Mouse (Mus musculus) embryonic fibroblast, embryonic 13.5 days (primary cell): ENCODE results near the gene Smo. TPM values are rescaled to one million over a fixed set of nuclear protein-coding genes. Genes with fewer than 3 reads are reported as not detected.
A peak's percentile ranks its signal among the peaks of the same experiment; 100 is the strongest.

Experiments
- H3K27ac ChIP-seq: 2 replicates; pipeline ENCODE4 v1.5.1; 2012; ENCODE audit warnings: low read length, control low read depth, inconsistent platforms; ENCODE audit not compliant: insufficient read depth
- H3K4me1 ChIP-seq: 2 replicates; pipeline ENCODE4 v1.6.1; 2011; ENCODE audit warnings: low read length; ENCODE audit not compliant: control insufficient read depth, insufficient read depth
- H3K4me3 ChIP-seq: 2 replicates; pipeline ENCODE4 v1.5.1; 2011; ENCODE audit warnings: mild to moderate bottlenecking, control low read depth, low read length; ENCODE audit not compliant: insufficient read depth
- CTCF ChIP-seq: IDR thresholded peaks from 2 replicates; pipeline ENCODE4 v1.5.1; 2011; ENCODE audit warnings: mild to moderate bottlenecking, control low read depth, low read length, moderate library complexity, borderline replicate concordance; ENCODE audit not compliant: insufficient read depth
- POLR2A ChIP-seq: IDR thresholded peaks from 2 replicates; pipeline ENCODE4 v1.6.1; 2011; ENCODE audit warnings: low read depth, mild to moderate bottlenecking, control low read depth, low read length, moderate library complexity
- polyA plus RNA-seq: library from polyadenylated mRNA; stranded (reverse); fragments of >200 nt; gene quantifications from 2 replicates; pipeline ENCODE4 v1.2.4, GENCODE M21; 2011; ENCODE audit warnings: low read depth; ENCODE audit not compliant: missing spikeins, insufficient read length

Smo gene
- polyA plus RNA-seq, 1 experiment: 66.1 TPM

DNA sequence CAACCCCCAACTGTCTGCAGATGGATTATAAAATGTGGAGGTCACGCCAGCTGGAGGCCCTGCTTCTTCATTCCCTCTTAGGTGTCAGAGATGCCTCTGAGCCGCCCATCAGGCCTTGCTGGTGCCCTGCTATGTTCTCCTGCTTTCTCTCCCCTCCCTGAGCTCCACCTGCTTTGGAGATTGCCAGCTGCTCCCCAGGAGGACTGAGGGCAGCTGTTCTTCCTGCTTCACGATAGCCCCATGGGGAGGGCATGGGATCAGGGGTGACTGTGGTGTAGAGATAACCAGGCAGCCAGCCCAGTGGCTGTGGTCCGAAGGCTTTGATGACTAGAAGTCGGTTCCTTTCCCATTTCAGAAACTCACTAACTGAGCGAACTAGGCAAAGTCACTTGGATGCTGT lies 34.3 kb upstream of the Smo start:
- no peak for TF ChIP-seq CTCF
- TF ChIP-seq POLR2A: no peak
- H3K4me1 ChIP-seq: no peaks in the 10 kb centered on the region; the same call in 1 of the 2 replicates
- H3K4me3 ChIP-seq: no peak overlapping the region
- no peak overlapping the region for H3K27ac ChIP-seq

DNA sequence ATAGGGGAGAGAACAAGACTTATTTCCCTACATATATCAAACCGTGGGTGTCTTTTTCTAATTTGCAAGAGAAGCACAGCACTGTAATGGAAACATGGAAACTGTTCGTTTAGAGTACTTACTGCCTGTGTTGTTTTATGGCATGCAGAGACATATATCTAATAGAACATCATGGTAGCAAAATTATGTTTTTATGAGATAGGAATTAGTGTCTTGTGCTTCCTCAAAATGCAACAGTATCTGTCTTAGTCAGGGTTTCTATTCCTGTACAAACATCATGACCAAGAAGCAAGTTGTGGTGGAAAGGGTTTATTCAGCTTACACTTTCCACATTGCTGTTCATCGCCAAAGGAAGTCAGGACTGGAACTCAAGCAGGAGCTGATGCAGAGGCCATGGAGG lies 33.2 kb upstream of the Smo start:
- TF ChIP-seq CTCF (no peak), POLR2A (no peak)
- H3K27ac ChIP-seq: no peak overlapping the region
- no peak overlapping the region for H3K4me3 ChIP-seq
- no peaks in the 10 kb centered on the region; the same call in 1 of the 2 replicates for H3K4me1 ChIP-seq

DNA sequence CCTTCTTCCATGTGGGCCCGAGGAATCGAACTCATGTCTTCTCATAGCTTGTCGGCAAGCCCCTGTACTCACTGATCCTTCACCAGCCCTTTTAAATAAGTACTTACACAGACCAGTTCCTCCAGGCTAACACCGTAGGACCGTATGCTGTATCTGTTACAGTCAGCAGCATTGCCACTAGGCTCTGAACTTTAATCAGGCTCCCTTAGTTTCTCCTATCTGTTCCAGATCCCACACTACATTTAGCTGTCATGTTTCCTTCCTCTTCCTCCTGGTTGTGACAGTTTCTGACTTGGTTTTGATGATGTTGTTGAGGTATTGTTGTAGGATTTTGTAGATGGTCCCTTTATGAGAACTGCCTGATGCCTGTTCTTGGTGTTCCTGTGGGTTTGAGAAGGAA lies 31.2 kb upstream of the Smo start:
- no peak overlapping the region for H3K27ac ChIP-seq
- H3K4me1 ChIP-seq: no peaks in the 10 kb centered on the region; the same call in 1 of the 2 replicates
- TF ChIP-seq CTCF (no peak), POLR2A (no peak)
- no peak overlapping the region for H3K4me3 ChIP-seq

DNA sequence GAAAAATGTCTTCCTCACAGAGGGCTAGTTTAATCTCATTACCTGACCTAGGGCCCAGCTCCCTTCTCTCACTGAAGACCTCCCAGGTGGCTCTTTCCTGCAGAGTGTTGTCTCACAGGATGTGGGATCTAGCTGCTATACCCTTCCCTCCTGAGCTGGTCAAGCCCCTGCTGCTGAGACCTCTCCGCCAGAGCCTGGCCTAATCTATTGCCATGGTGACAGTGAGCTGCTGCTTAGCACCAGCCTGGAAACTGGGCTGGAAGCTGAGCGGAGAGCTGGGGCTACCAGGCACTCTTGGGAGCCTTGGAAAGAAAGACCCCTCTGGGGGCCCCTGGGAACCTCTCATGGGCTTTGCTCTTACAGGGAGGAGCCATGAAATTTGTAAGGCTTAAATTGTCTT lies 27.4 kb upstream of the Smo start:
- no peak for TF ChIP-seq CTCF
- no peak for TF ChIP-seq POLR2A
- no peaks in the 10 kb centered on the region; the same call in 1 of the 2 replicates for H3K4me1 ChIP-seq
- H3K4me3 ChIP-seq: no peak overlapping the region
- H3K27ac ChIP-seq: no peak overlapping the region

DNA sequence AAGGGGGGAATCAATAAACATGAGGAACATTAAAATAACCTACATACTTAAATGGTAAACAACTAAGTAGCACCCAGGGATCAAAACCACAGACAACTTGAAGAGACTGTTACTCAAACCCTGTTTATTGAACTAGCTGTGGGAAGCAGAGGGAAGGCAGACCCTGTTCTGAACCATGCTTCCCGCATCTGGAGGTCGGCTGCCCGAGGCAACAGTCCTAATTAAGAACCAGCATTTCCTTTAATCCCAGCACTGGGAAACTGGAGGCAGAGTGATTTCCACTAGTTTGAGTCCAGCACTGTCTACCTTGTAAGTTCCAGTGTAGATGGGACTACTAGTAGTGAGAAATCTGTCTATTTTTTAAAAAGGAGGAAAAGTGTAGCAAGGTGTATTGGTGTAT lies 24.0 kb upstream of the Smo start:
- Histone ChIP-seq H3K27ac (no peak overlapping the region), H3K4me3 (no peak overlapping the region), H3K4me1 (no peaks in the 10 kb centered on the region)
- TF ChIP-seq CTCF (no peak), POLR2A (no peak)

DNA sequence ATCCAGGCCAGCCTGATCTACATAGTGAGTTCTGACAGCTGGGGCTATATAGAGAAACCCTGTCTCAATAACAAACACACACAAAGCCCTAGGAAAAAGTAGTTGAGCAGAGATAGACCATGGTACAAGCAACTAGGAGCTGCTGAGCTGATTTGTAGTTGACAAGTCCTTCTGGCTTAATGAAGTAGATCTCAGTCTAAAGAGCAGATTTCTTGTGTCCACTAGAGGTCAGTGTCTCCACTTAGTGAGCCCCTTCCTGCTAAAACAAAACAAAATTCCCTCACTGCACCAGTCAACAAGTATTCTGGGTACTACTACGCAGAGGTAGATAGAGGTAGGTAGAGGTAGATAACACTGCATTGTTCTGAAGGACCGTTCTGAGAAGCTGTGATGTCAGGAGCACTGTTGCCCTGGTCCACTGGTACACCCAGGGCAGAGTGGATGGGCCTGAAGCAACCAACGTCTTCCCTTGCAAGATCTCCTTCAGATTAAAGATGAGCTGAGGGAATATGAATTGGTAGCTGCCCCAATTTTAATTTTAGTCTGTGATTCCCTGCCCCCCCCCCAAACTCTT lies 23.2 kb upstream of the Smo start:
- TF ChIP-seq CTCF: no peak
- TF ChIP-seq POLR2A: no peak
- Histone ChIP-seq H3K27ac (no peak overlapping the region), H3K4me1 (no peaks in the 10 kb centered on the region), H3K4me3 (no peak overlapping the region)

DNA sequence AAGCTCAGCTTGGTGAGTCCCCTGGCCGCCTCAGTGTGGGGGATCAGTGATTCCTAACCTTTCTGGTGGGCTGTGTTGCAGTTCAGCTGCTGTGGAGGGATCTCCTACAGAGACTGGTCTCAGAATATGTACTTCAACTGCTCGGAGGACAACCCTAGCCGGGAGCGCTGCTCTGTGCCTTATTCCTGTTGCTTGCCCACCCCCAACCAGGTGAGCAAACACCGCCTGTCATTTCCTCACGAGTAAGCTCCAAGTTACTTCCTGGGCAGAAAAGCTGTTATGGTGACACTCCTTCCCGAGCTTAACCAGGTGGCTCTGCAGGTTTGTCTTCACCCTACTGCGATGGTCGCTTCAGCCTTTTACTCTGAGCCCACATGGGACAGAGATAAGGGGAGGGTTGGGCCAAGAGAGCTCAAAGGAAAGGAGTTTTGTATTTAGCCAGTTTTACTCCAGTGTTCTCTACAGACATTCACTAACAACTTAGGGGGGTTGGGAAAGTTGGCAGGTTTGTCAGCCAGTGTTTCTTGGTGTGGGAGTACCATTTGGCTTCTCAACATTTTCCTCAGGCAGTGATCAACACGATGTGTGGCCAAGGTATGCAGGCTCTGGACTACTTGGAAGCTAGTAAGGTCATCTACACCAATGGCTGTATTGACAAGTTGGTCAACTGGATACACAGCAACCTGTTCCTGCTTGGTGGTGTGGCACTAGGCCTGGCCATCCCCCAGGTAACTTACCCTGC lies 18.5 kb upstream of the Smo start:
- H3K27ac ChIP-seq: no peak overlapping the region

DNA sequence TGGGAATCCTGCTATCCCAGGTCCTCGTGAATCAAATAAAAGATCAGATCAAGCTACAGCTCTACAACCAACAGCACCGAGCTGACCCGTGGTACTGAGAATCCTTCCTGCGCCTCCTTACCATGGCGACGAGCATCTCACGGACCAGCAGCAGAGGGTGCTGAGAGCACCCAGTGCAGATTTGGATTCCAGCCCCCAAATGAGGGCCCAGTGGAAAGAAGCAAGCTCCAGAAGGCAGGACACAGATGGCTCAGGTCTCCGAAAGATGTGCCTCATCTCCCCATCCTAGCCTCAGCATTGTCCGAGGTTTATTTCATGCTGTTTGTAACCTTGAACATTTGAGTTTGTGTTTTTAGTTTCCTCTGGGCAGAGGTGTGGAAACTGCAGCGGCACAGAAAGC lies 17.8 kb upstream of the Smo start:
- Histone ChIP-seq H3K27ac (no peak overlapping the region), H3K4me3 (no peak overlapping the region), H3K4me1 (no peaks in the 10 kb centered on the region)
- TF ChIP-seq CTCF (no peak), POLR2A (no peak)

More for the DNA sequence above, 18.5 kb upstream of the Smo start:
- no peak overlapping the region for H3K4me3 ChIP-seq
- no peaks in the 10 kb centered on the region for H3K4me1 ChIP-seq
- TF ChIP-seq POLR2A (no peak), CTCF (no peak)

DNA sequence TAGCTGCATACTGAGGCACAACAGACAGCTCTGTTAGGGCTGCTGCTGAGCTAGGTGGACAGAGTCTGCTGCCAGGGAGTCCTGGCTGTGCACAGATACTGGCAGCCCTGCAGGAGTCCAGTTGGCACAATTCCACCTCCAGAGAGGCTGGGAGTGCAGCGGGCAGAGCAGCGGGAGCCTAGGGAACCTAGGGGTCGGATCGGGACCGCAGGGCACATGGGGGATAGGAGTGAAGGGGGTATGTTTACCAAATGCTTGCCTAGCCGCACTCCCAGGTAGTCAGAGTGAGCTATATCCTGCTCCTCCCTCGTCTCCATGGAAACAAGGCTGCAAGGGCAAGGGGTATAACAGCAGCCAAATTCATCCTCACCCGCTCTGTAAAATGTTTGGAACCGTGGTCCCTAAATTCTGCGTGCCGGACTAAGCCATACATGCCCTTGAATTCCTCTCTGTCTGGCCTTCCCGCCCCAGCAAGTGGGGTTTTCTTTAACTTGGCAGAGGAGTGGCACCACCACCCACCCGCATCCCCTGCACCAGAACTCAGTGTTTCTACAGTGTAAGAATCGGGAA lies 17.3 kb upstream of the Smo start:
- no peak overlapping the region for H3K4me3 ChIP-seq
- no peak for TF ChIP-seq CTCF
- TF ChIP-seq POLR2A: no peak
- H3K27ac ChIP-seq: no peak overlapping the region

DNA sequence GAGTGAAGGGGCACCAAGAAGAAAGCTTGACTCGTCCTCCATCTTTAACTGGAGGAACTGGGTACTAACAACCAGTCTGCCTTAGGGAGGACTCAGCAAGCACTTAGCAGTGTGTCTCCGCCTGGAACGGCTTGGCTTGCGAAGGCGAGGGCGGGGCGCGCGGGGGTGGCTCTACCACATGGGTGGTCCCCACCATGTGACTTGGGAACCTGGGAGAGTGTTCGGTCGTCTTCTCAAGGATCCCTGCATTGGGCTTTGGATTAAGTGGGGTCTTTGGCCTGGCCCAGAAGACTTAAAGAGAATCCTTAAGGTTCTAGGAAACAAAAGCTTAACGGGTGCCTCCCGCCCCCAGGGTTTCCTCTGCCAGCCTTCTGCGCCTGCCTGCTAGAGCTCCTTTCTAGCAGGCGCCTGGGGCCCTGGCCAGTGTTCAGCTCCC lies 16.4 kb upstream of the Smo start:
- no peaks in the 10 kb centered on the region for H3K4me1 ChIP-seq
- peak overlapping the region; percentile 26 for H3K4me3 ChIP-seq
- no peak overlapping the region for H3K27ac ChIP-seq
- no peak for TF ChIP-seq CTCF
- peak; percentile 39; the same call in 1 of the 2 replicates for TF ChIP-seq POLR2A

More for the DNA sequence above, 17.3 kb upstream of the Smo start:
- no peaks in the 10 kb centered on the region for H3K4me1 ChIP-seq
